Mouse (Mus musculus) erythroblast, embryonic 14.5 days (primary cell): ENCODE results near the gene Thnsl2.

Source experiments
- GATA1 ChIP-seq: IDR thresholded peaks from 2 replicates; pipeline ENCODE4 v1.6.1; 2012; ENCODE audit warnings: low read length, inconsistent platforms, mixed read lengths
- TAL1 ChIP-seq: IDR thresholded peaks from 3 replicates; pipeline ENCODE4 v1.6.1; 2012; ENCODE audit warnings: low read length, inconsistent platforms, mixed read lengths

- TF ChIP-seq GATA1 (no peak), TAL1 (no peak)
These were observed 5.3 kb upstream of the Thnsl2 start for GRCm38 (mm10) chr6:71149534-71149933.
